ENCODE assay signal across 11 mouse cellular contexts in the genomic region with DNA sequence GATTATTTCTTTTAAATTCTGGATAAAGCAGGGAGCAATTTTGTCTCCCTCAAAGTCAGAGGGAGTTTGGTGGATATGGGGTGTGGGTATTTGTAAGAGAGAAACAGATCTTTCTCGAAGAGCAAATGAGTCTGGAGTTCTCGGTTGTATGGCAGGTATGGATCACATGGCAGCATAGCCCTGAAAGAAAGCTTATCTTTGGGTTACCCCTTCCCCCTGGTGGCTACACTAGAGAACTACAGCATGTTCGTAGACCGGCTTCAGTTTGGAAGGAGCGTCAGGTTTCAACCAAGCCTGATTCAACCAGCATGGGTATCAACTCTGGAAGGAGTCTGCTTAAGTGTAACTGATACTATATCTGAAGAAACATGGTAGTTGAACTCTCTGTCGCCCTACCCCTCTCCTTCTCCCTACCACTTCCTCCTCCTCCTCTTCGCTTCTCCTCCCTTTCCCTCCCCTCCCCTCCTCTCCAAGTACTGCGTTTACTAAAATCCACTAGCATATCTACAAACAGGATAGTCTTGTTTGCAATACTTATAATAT. TPM values are rescaled to one million over a fixed set of nuclear protein-coding genes. Genes with fewer than 3 reads are reported as not detected.
A peak's percentile ranks its signal among the peaks of the same experiment; 100 is the strongest.
DNase-seq lines count a peak whose midpoint lies in the region; ATAC-seq lines count a peak whose summit lies in the region.
"Had no signal": no experiment of that assay in that cellular context is flagged by ENCODE, and none has a peak within 500 bp of the region (broad histone marks: within the 10 kb centered on the region; RNA-seq: fewer than 3 reads in every experiment).

No protein-coding gene starts in this region.

- no peaks in the 10 kb centered on the region for H3K27me3 ChIP-seq in neural tube, embryonic 11.5 days (ENCODE audit: control insufficient read depth, insufficient read depth, low read length)

- H3K4me1 ChIP-seq in neural tube, embryonic 11.5 days (ENCODE audit: control insufficient read depth, insufficient read depth, low read length): no peaks in the 10 kb centered on the region

- WGBS in neural tube, embryonic 11.5 days: 48% methylated on average over 8 of the region's 8 CpGs

- DNase-seq in adrenal gland, postnatal 10 days: peak; percentile 3
- no peak for DNase-seq in adrenal gland, adult 2 months
- DNase-seq in neural tube, embryonic 11.5 days (ENCODE audit: low spot score): peak; percentile 11
- no peak for DNase-seq in neural tube, embryonic 10.5 days (ENCODE audit: extremely low spot score, low spot score)
- DNase-seq in induced T-regulatory cell, adult 2 months (ENCODE audit: low read depth): peak; percentile 12
- DNase-seq in yolk sac, embryonic 10.5 days (ENCODE audit: low spot score): peak; percentile 7
- no peak for DNase-seq in gastrocnemius, adult 18-20 months (ENCODE audit: low spot score)
- DNase-seq in lung, postnatal 36 days: no peak
- DNase-seq: cerebellum, adult 9-10 months; gastrocnemius, adult 2 months had no signal

- H3K4me3 ChIP-seq in neural tube, embryonic 11.5 days (ENCODE audit: low read depth, low read length): no peak overlapping the region
- H3K4me3 ChIP-seq: gastrocnemius, adult 2 months had no signal

- H3K27ac ChIP-seq in neural tube, embryonic 11.5 days (ENCODE audit: low read depth, low read length): no peak overlapping the region
- H3K27ac ChIP-seq: gastrocnemius, adult 2 months had no signal

- H3K9me3 ChIP-seq in neural tube, embryonic 11.5 days (ENCODE audit: control insufficient read depth, low read length): no peaks in the 10 kb centered on the region

- no peak overlapping the region for H3K4me2 ChIP-seq in neural tube, embryonic 11.5 days (ENCODE audit: low read depth)

- no peaks in the 10 kb centered on the region for H3K36me3 ChIP-seq in neural tube, embryonic 11.5 days (ENCODE audit: control insufficient read depth, insufficient read depth, low read length)

- ATAC-seq in neural tube, embryonic 11.5 days (ENCODE audit: insufficient read depth, low FRiP score, low TSS enrichment): no peak; the same call in 1 of the 2 replicates

- H3K9ac ChIP-seq in neural tube, embryonic 11.5 days (ENCODE audit: low read length): no peak overlapping the region

RNA-seq across cellular contexts. Expression of a gene that starts 9.8 kb away (rescaled TPM):
- total RNA-seq in adrenal gland, postnatal 10 days (2021): not detected
- total RNA-seq in adrenal gland, adult 2 months (2021): not detected
- not detected in 2 replicates for polyA plus RNA-seq in adrenal gland, adult 2 months (2012; rRNA removed)
- polyA plus RNA-seq in neural tube, embryonic 11.5 days (2014; fragmentation: Nextera tagmentation; extraction: Ambion mirVana): not detected in 2 replicates
- total RNA-seq in gastrocnemius, adult 18-20 months (2021): not detected
- total RNA-seq: gastrocnemius, adult 2 months; layer of hippocampus, postnatal 10 days had no signal

RNA-seq across cellular contexts. Expression of a gene that starts 15.6 kb away (rescaled TPM):
- not detected for total RNA-seq in adrenal gland, postnatal 10 days (2021)
- not detected for total RNA-seq in adrenal gland, adult 2 months (2021)
- not detected in 2 replicates for polyA plus RNA-seq in adrenal gland, adult 2 months (2012; rRNA removed)
- not detected in 2 replicates for polyA plus RNA-seq in neural tube, embryonic 11.5 days (2014; fragmentation: Nextera tagmentation; extraction: Ambion mirVana)
- not detected for total RNA-seq in gastrocnemius, adult 18-20 months (2021)
- total RNA-seq: gastrocnemius, adult 2 months; layer of hippocampus, postnatal 10 days had no signal

RNA-seq across cellular contexts. Expression of a gene that starts 18.8 kb away (rescaled TPM):
- total RNA-seq in adrenal gland, postnatal 10 days (2021): not detected
- not detected for total RNA-seq in adrenal gland, adult 2 months (2021)
- not detected in 2 replicates for polyA plus RNA-seq in adrenal gland, adult 2 months (2012; rRNA removed)
- polyA plus RNA-seq in neural tube, embryonic 11.5 days (2014; fragmentation: Nextera tagmentation; extraction: Ambion mirVana): not detected in 2 replicates
- not detected for total RNA-seq in gastrocnemius, adult 18-20 months (2021)
- total RNA-seq: gastrocnemius, adult 2 months; layer of hippocampus, postnatal 10 days had no signal

RNA-seq across cellular contexts. Expression of a gene that starts 21.1 kb away (rescaled TPM):
- total RNA-seq in adrenal gland, postnatal 10 days (2021): not detected
- not detected for total RNA-seq in adrenal gland, adult 2 months (2021)
- not detected in 2 replicates for polyA plus RNA-seq in adrenal gland, adult 2 months (2012; rRNA removed)
- not detected in 2 replicates for polyA plus RNA-seq in neural tube, embryonic 11.5 days (2014; fragmentation: Nextera tagmentation; extraction: Ambion mirVana)
- total RNA-seq in gastrocnemius, adult 18-20 months (2021): not detected
- total RNA-seq: gastrocnemius, adult 2 months; layer of hippocampus, postnatal 10 days had no signal

RNA-seq across cellular contexts. Expression of a gene that starts 27.0 kb away (rescaled TPM):
- total RNA-seq in adrenal gland, postnatal 10 days (2021): not detected
- total RNA-seq in adrenal gland, adult 2 months (2021): not detected
- polyA plus RNA-seq in adrenal gland, adult 2 months (2012; rRNA removed): not detected in 2 replicates
- polyA plus RNA-seq in neural tube, embryonic 11.5 days (2014; fragmentation: Nextera tagmentation; extraction: Ambion mirVana): not detected in 2 replicates
- total RNA-seq in gastrocnemius, adult 18-20 months (2021): not detected
- total RNA-seq: gastrocnemius, adult 2 months; layer of hippocampus, postnatal 10 days had no signal

Comparison
In these comparisons a context has a peak if more than half of its experiments do, and no peak if none do; other contexts are left out.
1. DNase-seq: peak in adrenal gland, postnatal 10 days (single experiment), neural tube, embryonic 11.5 days (single experiment), induced T-regulatory cell, adult 2 months (single experiment) and yolk sac, embryonic 10.5 days (single experiment); none in adrenal gland, adult 2 months (single experiment), neural tube, embryonic 10.5 days (single experiment), gastrocnemius, adult 18-20 months (single experiment) and lung, postnatal 36 days (single experiment).